Mouse (Mus musculus): ENCODE results near the gene Cntn1.
A peak's percentile ranks its signal among the peaks of the same experiment; 100 is the strongest.
"Not testable (repeated sequence)": the region's sequence is repeated elsewhere in the genome, so short reads cannot be mapped to it uniquely, and the experiment has no call there.

The Cntn1 gene

GRCm38 (mm10) chr15:92268741-92269322, 217.9 kb downstream of the Cntn1 start:
- DNase-seq (ENCODE audit: low read depth, low spot score), result no peak

GRCm38 (mm10) chr15:92271801-92272365, 220.9 kb downstream of the Cntn1 start:
- no peak for DNase-seq (ENCODE audit: low read depth, low spot score)

GRCm38 (mm10) chr15:92276826-92277225, 225.9 kb downstream of the Cntn1 start:
- no peak for DNase-seq (ENCODE audit: low read depth, low spot score)

GRCm38 (mm10) chr15:92277984-92278383, 227.0 kb downstream of the Cntn1 start:
- no peak for DNase-seq (ENCODE audit: low read depth, low spot score)

- no peak for DNase-seq (ENCODE audit: low read depth, low spot score)
Observed at GRCm38 (mm10) chr15:92280966-92281365, 230.0 kb downstream of the Cntn1 start.

GRCm38 (mm10) chr15:92287616-92288015, 236.7 kb downstream of the Cntn1 start:
- no peak for DNase-seq (ENCODE audit: low read depth, low spot score)

- DNase-seq (ENCODE audit: low read depth, low spot score), result no peak
Observed at GRCm38 (mm10) chr15:92296479-92296878, 245.5 kb downstream of the Cntn1 start.

GRCm38 (mm10) chr15:92302796-92303195, 251.8 kb downstream of the Cntn1 start:
- DNase-seq (ENCODE audit: low read depth, low spot score), result no peak

- DNase-seq (ENCODE audit: low read depth, low spot score), result no peak
Observed at GRCm38 (mm10) chr15:92304221-92304620, 253.3 kb downstream of the Cntn1 start.

GRCm38 (mm10) chr15:92321959-92322358, 271.0 kb downstream of the Cntn1 start:
- DNase-seq (ENCODE audit: low read depth, low spot score), result no peak

GRCm38 (mm10) chr15:92327111-92327510, 276.1 kb downstream of the Cntn1 start:
- DNase-seq (ENCODE audit: low read depth, low spot score), result no peak

- no peak for DNase-seq (ENCODE audit: low read depth, low spot score)
Observed at GRCm38 (mm10) chr15:92340253-92340652, 289.3 kb downstream of the Cntn1 start.

GRCm38 (mm10) chr15:92341424-92341823, 290.5 kb downstream of the Cntn1 start:
- DNase-seq (ENCODE audit: low read depth, low spot score), result no peak

- DNase-seq (ENCODE audit: low read depth, low spot score), result peak; percentile 69
Observed at GRCm38 (mm10) chr15:92344136-92344869, 293.3 kb downstream of the Cntn1 start.

GRCm38 (mm10) chr15:92347426-92347825, 296.5 kb downstream of the Cntn1 start:
- DNase-seq (ENCODE audit: low read depth, low spot score), result peak; percentile 73

- peak; percentile 57 for DNase-seq (ENCODE audit: low read depth, low spot score)
Observed at GRCm38 (mm10) chr15:92347902-92348301, 296.9 kb downstream of the Cntn1 start.

- DNase-seq (ENCODE audit: low read depth, low spot score), result not testable (repeated sequence)
Observed at GRCm38 (mm10) chr15:92348453-92348852, 297.5 kb downstream of the Cntn1 start.

GRCm38 (mm10) chr15:92364153-92364552, 313.2 kb downstream of the Cntn1 start:
- no peak for DNase-seq (ENCODE audit: low read depth, low spot score)

GRCm38 (mm10) chr15:92364592-92364991, 313.6 kb downstream of the Cntn1 start:
- DNase-seq (ENCODE audit: low read depth, low spot score), result no peak
